Mouse (Mus musculus) lung, postnatal 36 days (tissue): ENCODE measurements around the gene Ccp110.

Experiments used
- DNase-seq: peaks from one replicate; pipeline ENCODE4 v3.0.0; 2022; ENCODE audit warnings: mixed read lengths

Ccp110 gene

GRCm38 (mm10) chr7:118712228-118713173 lies at the start of gene Ccp110:
Ccp110 (plus strand) TSS chr7:118712552.
- peak; percentile 99 for DNase-seq

GRCm38 (mm10) chr7:118667773-118668172 lies 44.6 kb upstream of the Ccp110 start:
- DNase-seq = no peak

GRCm38 (mm10) chr7:118670142-118670541 lies 42.2 kb upstream of the Ccp110 start:
- no peak for DNase-seq

- DNase-seq = peak; percentile 9
Measured at GRCm38 (mm10) chr7:118676826-118677225, 35.5 kb upstream of the Ccp110 start.

GRCm38 (mm10) chr7:118688199-118688598 lies 24.2 kb upstream of the Ccp110 start:
- peak; percentile 86 for DNase-seq

GRCm38 (mm10) chr7:118689088-118689487 lies 23.3 kb upstream of the Ccp110 start:
- no peak for DNase-seq

- no peak for DNase-seq
Measured at GRCm38 (mm10) chr7:118691287-118691686, 21.1 kb upstream of the Ccp110 start.

- peak; percentile 66 for DNase-seq
Measured at GRCm38 (mm10) chr7:118696146-118696545, 16.2 kb upstream of the Ccp110 start.

GRCm38 (mm10) chr7:118697168-118697567 lies 15.2 kb upstream of the Ccp110 start:
- peak; percentile 22 for DNase-seq

GRCm38 (mm10) chr7:118698882-118699281 lies 13.5 kb upstream of the Ccp110 start:
- DNase-seq = peak; percentile 49

GRCm38 (mm10) chr7:118703144-118703561 lies 9.2 kb upstream of the Ccp110 start:
- peak; percentile 92 for DNase-seq

- DNase-seq = peak; percentile 48
Measured at GRCm38 (mm10) chr7:118704001-118704850, 8.1 kb upstream of the Ccp110 start.

GRCm38 (mm10) chr7:118705101-118705961 lies 7.0 kb upstream of the Ccp110 start, which contains the start of gene Gde1:
Gde1 (minus strand) TSS chr7:118705778.
- DNase-seq = peak; percentile 95

GRCm38 (mm10) chr7:118706051-118706450 lies 6.3 kb upstream of the Ccp110 start:
- DNase-seq = peak; percentile 31

- no peak for DNase-seq
Measured at GRCm38 (mm10) chr7:118706488-118706887, 5.9 kb upstream of the Ccp110 start.

- DNase-seq = peak; percentile 63
Measured at GRCm38 (mm10) chr7:118707216-118707615, 5.1 kb upstream of the Ccp110 start.

GRCm38 (mm10) chr7:118708002-118708401 lies 4.3 kb upstream of the Ccp110 start:
- DNase-seq = peak; percentile 59

- DNase-seq = no peak
Measured at GRCm38 (mm10) chr7:118710776-118711175, 1.6 kb upstream of the Ccp110 start.

GRCm38 (mm10) chr7:118714873-118715272 lies 2.5 kb downstream of the Ccp110 start:
- peak; percentile 55 for DNase-seq

- no peak for DNase-seq
Measured at GRCm38 (mm10) chr7:118718066-118718465, 5.7 kb downstream of the Ccp110 start.

GRCm38 (mm10) chr7:118723927-118724326 lies 11.6 kb downstream of the Ccp110 start:
- peak; percentile 85 for DNase-seq

- no peak for DNase-seq
Measured at GRCm38 (mm10) chr7:118725459-118725858, 13.1 kb downstream of the Ccp110 start.
